Mouse (Mus musculus): ENCODE results near the gene Vipr1. TPM values are rescaled to one million over a fixed set of nuclear protein-coding genes. Genes with fewer than 3 reads are reported as not detected.

The Vipr1 gene
- polyA plus RNA-seq, 1 experiment from 2014 or later, result 0.08 TPM

DNA sequence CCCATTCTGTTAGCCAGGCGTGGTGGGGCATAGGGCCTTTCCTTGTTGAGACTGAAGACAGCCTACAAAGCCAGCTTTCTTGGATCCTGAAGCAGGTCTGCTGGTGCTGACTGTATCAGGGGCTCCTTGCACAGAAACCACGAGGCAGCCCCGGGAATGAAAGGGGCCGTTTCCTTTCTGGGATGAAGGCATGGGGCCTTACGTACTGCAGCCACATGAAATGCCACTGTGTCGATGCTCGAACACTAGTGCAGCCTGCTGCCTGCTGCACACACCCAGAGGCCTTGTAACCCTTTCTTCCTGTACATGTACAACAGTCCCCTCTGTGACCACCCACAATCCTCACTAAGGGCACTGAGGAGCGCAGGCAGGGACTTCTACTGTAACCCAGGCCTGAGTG is 38.7 kb downstream of the Vipr1 start:
- H3K9me3 ChIP-seq (replicated peaks; ENCODE audit: control insufficient read depth, low read length), result no peaks in the 10 kb centered on the region
- H3K27me3 ChIP-seq (ENCODE audit: control insufficient read depth, insufficient read depth, low read length), result no peaks in the 10 kb centered on the region
- no peak overlapping the region for H3K4me2 ChIP-seq (ENCODE audit: low read depth, low read length)
- no peaks in the 10 kb centered on the region for H3K4me1 ChIP-seq (ENCODE audit: control insufficient read depth, insufficient read depth, low read length)
- H3K27ac ChIP-seq (replicated peaks; ENCODE audit: low read depth, low read length), result no peak overlapping the region
- 75% methylated on average over 8 of the region's 8 CpGs for WGBS
- H3K9ac ChIP-seq (replicated peaks; ENCODE audit: low read length), result no peak overlapping the region
- no peak for DNase-seq (ENCODE audit: low spot score)
- no peak for ATAC-seq (replicated peaks; ENCODE audit: insufficient number of reproducible peaks, low FRiP score, low TSS enrichment, low read depth)
- no peaks in the 10 kb centered on the region; the same call in 1 of the 2 replicates for H3K36me3 ChIP-seq (replicated peaks; ENCODE audit: control insufficient read depth, insufficient read depth, low read depth, low read length)
- no peak overlapping the region for H3K4me3 ChIP-seq (ENCODE audit: low read depth, low read length)

DNA sequence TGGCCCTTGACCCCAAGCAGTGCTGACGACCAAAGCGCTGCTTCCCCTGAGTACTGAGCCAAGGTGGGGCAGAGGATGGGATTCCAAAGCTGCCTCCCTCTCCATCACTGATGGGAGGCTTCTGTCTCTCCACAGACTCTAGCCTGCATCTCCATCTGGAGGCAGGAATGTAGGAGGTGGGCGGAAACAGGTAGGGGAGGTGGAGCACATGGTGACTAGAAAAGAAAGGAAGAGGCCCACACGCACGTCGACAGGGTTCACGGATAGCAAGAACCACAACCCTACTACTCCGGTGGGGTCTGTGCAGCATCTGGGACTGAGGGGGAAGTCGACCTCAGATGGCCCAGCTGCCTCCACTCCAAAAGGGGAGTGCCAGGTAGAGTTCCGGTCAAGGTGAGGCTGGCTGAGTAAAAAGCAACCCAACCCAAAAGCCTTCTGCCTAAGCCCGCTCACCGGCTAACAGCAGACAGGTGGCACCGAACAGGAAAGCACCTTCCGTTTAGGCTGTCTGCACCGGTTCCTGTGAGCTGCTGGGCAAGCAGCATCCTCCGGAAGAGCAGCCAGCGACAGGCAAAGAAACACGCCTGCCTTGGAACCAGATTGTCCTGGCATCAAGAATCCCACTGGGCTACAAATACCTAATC is 39.6 kb downstream of the Vipr1 start:
- WGBS, result 79% methylated on average over 18 of the region's 18 CpGs
- Histone ChIP-seq H3K4me3 (ENCODE audit: low read depth, low read length) (no peak overlapping the region), H3K27me3 (ENCODE audit: control insufficient read depth, insufficient read depth, low read length) (no peaks in the 10 kb centered on the region), H3K9ac (replicated peaks; ENCODE audit: low read length) (no peak overlapping the region), H3K27ac (replicated peaks; ENCODE audit: low read depth, low read length) (no peak overlapping the region), H3K4me1 (ENCODE audit: control insufficient read depth, insufficient read depth, low read length) (no peaks in the 10 kb centered on the region), H3K9me3 (replicated peaks; ENCODE audit: control insufficient read depth, low read length) (no peaks in the 10 kb centered on the region), H3K4me2 (ENCODE audit: low read depth, low read length) (no peak overlapping the region), H3K36me3 (replicated peaks; ENCODE audit: control insufficient read depth, insufficient read depth, low read depth, low read length) (no peaks in the 10 kb centered on the region; the same call in 1 of the 2 replicates)
- DNase-seq (ENCODE audit: low spot score), result no peak
- ATAC-seq (replicated peaks; ENCODE audit: insufficient number of reproducible peaks, low FRiP score, low TSS enrichment, low read depth), result no peak

DNA sequence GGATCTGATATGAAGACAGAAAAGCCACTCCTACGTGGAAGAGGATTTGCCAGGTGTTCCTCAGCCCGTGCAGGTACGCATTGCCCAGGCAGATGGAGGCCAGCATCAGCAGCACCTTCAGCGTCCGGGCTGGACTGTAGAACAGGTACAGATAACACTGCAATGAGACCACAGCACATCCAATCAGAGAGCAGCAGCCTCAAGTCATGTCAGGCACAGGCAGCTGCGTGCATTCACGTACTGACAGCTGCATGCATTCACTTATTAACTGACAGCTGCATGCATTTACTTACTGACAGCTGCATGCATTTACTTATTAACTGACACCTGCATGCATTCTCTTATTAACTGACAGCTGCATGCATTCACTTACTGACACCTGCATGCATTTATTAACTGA is 42.2 kb downstream of the Vipr1 start:
- DNase-seq (ENCODE audit: low spot score), result no peak
- Histone ChIP-seq H3K4me2 (ENCODE audit: low read depth, low read length) (no peak overlapping the region), H3K36me3 (replicated peaks; ENCODE audit: control insufficient read depth, insufficient read depth, low read depth, low read length) (no peaks in the 10 kb centered on the region; the same call in 1 of the 2 replicates), H3K27ac (replicated peaks; ENCODE audit: low read depth, low read length) (no peak overlapping the region), H3K4me3 (ENCODE audit: low read depth, low read length) (no peak overlapping the region), H3K9me3 (replicated peaks; ENCODE audit: control insufficient read depth, low read length) (no peaks in the 10 kb centered on the region), H3K4me1 (ENCODE audit: control insufficient read depth, insufficient read depth, low read length) (no peaks in the 10 kb centered on the region), H3K27me3 (ENCODE audit: control insufficient read depth, insufficient read depth, low read length) (no peaks in the 10 kb centered on the region), H3K9ac (replicated peaks; ENCODE audit: low read length) (no peak overlapping the region)
- ATAC-seq (replicated peaks; ENCODE audit: insufficient number of reproducible peaks, low FRiP score, low TSS enrichment, low read depth), result no peak
- WGBS, result 83% methylated on average over 7 of the region's 7 CpGs

DNA sequence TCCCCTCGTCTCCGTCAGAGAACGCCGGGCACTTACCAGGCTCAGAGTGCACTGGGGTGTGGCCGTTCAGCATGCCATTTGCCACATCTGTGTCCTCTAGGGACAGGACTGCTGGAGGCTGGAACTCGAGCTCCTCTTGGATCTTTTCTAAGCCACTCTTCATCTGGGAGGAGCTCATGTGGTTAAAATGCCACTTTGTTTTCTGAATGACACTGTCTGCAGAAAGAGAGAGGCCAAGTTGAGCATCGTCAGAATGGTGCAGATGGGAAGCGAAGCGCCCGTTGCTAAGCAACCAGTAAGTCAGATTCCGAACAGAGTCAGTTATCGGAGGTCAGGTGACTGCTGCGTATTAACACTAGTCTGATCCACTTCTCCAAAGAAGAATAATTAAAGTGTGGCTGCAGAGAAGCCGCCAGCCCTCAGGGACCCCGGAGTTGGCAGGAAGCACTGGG is 47.7 kb downstream of the Vipr1 start:
- no peak overlapping the region for H3K4me2 ChIP-seq (ENCODE audit: low read depth, low read length)
- ATAC-seq (replicated peaks; ENCODE audit: insufficient number of reproducible peaks, low FRiP score, low TSS enrichment, low read depth), result peak; percentile 54; the same call in 1 of the 2 replicates
- 59% methylated on average over 15 of the region's 15 CpGs for WGBS
- no peak overlapping the region for H3K9ac ChIP-seq (replicated peaks; ENCODE audit: low read length)
- no peaks in the 10 kb centered on the region for H3K36me3 ChIP-seq (replicated peaks; ENCODE audit: control insufficient read depth, insufficient read depth, low read depth, low read length)
- H3K27ac ChIP-seq (replicated peaks; ENCODE audit: low read depth, low read length), result no peak overlapping the region
- DNase-seq (ENCODE audit: low spot score), result no peak
- no peaks in the 10 kb centered on the region for H3K4me1 ChIP-seq (ENCODE audit: control insufficient read depth, insufficient read depth, low read length)
- H3K9me3 ChIP-seq (replicated peaks; ENCODE audit: control insufficient read depth, low read length), result no peaks in the 10 kb centered on the region
- no peak overlapping the region for H3K4me3 ChIP-seq (ENCODE audit: low read depth, low read length)
- H3K27me3 ChIP-seq (ENCODE audit: control insufficient read depth, insufficient read depth, low read length), result no peaks in the 10 kb centered on the region

DNA sequence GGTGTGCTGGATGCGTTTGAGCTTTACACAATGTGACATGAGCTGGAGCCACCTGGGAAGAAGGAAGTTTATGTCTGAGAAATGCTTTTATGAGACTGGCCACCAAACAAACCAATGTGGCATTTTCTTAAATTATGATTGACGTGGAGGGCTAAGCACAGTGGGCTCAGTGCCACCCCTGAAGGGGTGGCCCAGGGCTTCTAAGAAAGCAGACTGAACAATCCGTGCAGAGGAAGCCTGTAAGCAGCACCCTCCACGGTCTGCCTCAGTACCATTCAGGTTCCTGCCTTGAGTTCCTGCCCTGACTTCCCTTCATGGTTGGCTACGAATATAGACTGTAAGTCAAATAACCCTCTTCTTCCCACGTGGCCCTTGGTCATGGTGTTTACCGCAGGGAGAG is 48.2 kb downstream of the Vipr1 start:
- WGBS, result 88% methylated on average over 7 of the region's 7 CpGs
- Histone ChIP-seq H3K4me2 (ENCODE audit: low read depth, low read length) (no peak overlapping the region), H3K27me3 (ENCODE audit: control insufficient read depth, insufficient read depth, low read length) (no peaks in the 10 kb centered on the region), H3K9ac (replicated peaks; ENCODE audit: low read length) (no peak overlapping the region), H3K4me1 (ENCODE audit: control insufficient read depth, insufficient read depth, low read length) (no peaks in the 10 kb centered on the region), H3K9me3 (replicated peaks; ENCODE audit: control insufficient read depth, low read length) (no peaks in the 10 kb centered on the region), H3K36me3 (replicated peaks; ENCODE audit: control insufficient read depth, insufficient read depth, low read depth, low read length) (no peaks in the 10 kb centered on the region), H3K27ac (replicated peaks; ENCODE audit: low read depth, low read length) (no peak overlapping the region), H3K4me3 (ENCODE audit: low read depth, low read length) (no peak overlapping the region)
- ATAC-seq (replicated peaks; ENCODE audit: insufficient number of reproducible peaks, low FRiP score, low TSS enrichment, low read depth) (no peak), DNase-seq (ENCODE audit: low spot score) (no peak)

DNA sequence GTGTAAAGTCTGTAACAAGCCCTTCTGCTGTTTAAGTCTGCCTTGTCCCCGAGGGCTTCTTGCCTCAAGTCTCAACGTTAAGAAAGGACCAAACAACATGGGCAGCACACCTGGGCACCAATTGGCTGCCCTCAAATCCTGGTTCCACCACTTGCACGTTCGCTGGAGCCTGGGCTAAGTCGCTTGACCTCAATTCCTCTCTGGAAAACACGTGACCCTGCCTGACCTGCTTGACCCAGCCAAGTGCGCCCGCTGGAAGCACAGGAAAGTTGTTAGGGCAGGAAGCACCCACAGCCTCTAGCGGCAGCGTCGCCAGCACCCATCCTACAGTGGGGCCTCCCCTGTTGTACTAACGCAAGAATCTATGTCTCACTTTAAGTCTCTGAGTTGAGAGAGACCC is 52.2 kb downstream of the Vipr1 start:
- Histone ChIP-seq H3K4me2 (ENCODE audit: low read depth, low read length) (no peak overlapping the region), H3K9ac (replicated peaks; ENCODE audit: low read length) (no peak overlapping the region), H3K4me3 (ENCODE audit: low read depth, low read length) (no peak overlapping the region), H3K36me3 (replicated peaks; ENCODE audit: control insufficient read depth, insufficient read depth, low read depth, low read length) (no peaks in the 10 kb centered on the region), H3K27me3 (ENCODE audit: control insufficient read depth, insufficient read depth, low read length) (no peaks in the 10 kb centered on the region), H3K4me1 (ENCODE audit: control insufficient read depth, insufficient read depth, low read length) (no peaks in the 10 kb centered on the region), H3K9me3 (replicated peaks; ENCODE audit: control insufficient read depth, low read length) (no peaks in the 10 kb centered on the region), H3K27ac (replicated peaks; ENCODE audit: low read depth, low read length) (no peak overlapping the region)
- ATAC-seq (replicated peaks; ENCODE audit: insufficient number of reproducible peaks, low FRiP score, low TSS enrichment, low read depth), result no peak
- 75% methylated on average over 12 of the region's 12 CpGs for WGBS
- no peak for DNase-seq (ENCODE audit: low spot score)

DNA sequence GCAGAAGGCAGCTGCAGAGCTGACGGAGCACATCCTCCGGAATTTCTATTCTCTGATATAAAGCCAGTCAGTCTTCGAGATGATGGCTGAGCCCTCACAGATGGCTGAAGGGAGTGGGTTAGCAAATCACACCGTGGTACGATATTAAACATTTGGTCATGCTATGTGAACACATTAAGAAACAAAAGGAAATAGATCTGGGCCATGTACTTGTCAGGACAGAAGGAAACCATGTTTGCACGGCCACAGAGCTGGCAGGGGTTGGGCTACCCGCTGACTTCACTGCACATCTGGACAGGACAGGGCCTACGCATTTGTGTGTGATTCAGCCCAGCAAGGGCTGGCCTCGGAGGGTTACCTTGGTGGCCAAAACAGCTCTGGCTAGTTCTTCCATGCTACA is 54.1 kb downstream of the Vipr1 start:
- no peaks in the 10 kb centered on the region for H3K9me3 ChIP-seq (replicated peaks; ENCODE audit: control insufficient read depth, low read length)
- H3K36me3 ChIP-seq (replicated peaks; ENCODE audit: control insufficient read depth, insufficient read depth, low read depth, low read length), result no peaks in the 10 kb centered on the region
- 91% methylated on average over 9 of the region's 9 CpGs for WGBS
- H3K9ac ChIP-seq (replicated peaks; ENCODE audit: low read length), result no peak overlapping the region
- DNase-seq (ENCODE audit: low spot score), result no peak
- no peaks in the 10 kb centered on the region for H3K4me1 ChIP-seq (ENCODE audit: control insufficient read depth, insufficient read depth, low read length)
- no peak overlapping the region for H3K4me3 ChIP-seq (ENCODE audit: low read depth, low read length)
- H3K4me2 ChIP-seq (ENCODE audit: low read depth, low read length), result no peak overlapping the region
- H3K27ac ChIP-seq (replicated peaks; ENCODE audit: low read depth, low read length), result no peak overlapping the region
- H3K27me3 ChIP-seq (ENCODE audit: control insufficient read depth, insufficient read depth, low read length), result no peaks in the 10 kb centered on the region
- ATAC-seq (replicated peaks; ENCODE audit: insufficient number of reproducible peaks, low FRiP score, low TSS enrichment, low read depth), result 0 out of 2 replicates have a peak, but pooled peaks have one; percentile 18

DNA sequence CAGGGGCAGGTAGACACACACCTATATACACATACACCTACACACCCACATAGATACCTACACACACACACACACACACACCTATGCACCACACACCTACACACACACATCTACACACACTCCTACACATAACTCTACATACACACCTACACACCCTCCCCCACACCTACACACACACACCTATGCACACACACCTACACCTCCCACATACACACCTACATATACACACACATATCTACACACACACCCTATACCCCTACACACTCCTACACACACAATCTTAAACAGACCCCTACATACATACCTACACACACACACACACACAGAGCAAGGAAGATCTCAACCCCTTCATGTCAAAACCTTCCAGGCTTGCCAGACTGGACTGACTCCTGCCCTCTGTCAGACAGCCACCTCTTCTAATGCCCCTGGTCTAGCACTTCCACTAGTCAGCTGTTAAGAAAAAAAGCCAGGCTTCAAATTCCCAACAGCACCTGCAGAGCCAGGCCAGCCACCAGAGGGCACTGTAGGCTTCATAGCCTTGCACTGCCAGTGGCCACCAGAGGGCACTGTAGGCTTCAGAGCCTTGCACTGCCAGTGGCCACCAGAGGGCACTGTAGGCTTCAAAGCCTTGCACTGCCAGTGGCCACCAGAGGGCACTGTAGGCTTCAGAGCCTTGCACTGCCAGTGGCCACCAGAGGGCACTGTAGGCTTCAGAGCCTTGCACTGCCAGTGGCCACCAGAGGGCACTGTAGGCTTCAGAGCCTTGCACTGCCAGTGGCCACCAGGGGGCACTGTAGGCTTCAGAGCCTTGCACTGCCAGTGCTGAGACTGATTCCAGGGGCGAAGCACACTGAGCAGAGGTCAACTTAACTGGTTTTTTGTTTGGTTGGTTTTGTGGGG is 54.9 kb downstream of the Vipr1 start:
- H3K4me2 ChIP-seq (ENCODE audit: low read depth, low read length), result no peak overlapping the region
- no peak overlapping the region for H3K4me3 ChIP-seq (ENCODE audit: low read depth, low read length)
- no peaks in the 10 kb centered on the region for H3K4me1 ChIP-seq (ENCODE audit: control insufficient read depth, insufficient read depth, low read length)
- H3K27ac ChIP-seq (replicated peaks; ENCODE audit: low read depth, low read length), result no peak overlapping the region
- no peaks in the 10 kb centered on the region for H3K27me3 ChIP-seq (ENCODE audit: control insufficient read depth, insufficient read depth, low read length)
- no peak overlapping the region for H3K9ac ChIP-seq (replicated peaks; ENCODE audit: low read length)
- H3K36me3 ChIP-seq (replicated peaks; ENCODE audit: control insufficient read depth, insufficient read depth, low read depth, low read length), result no peaks in the 10 kb centered on the region
- ATAC-seq (replicated peaks; ENCODE audit: insufficient number of reproducible peaks, low FRiP score, low TSS enrichment, low read depth), result peak; percentile 85; the same call in 1 of the 2 replicates
- WGBS, result 100% methylated on average over 1 of the region's 1 CpGs
- peak; percentile 41 for DNase-seq (ENCODE audit: low spot score)
- no peaks in the 10 kb centered on the region for H3K9me3 ChIP-seq (replicated peaks; ENCODE audit: control insufficient read depth, low read length)
